Mouse (Mus musculus): ENCODE measurements around the gene Rhbdl1. TPM values are rescaled to one million over a fixed set of nuclear protein-coding genes. Genes with fewer than 3 reads are reported as not detected.

Rhbdl1 gene
- polyA plus RNA-seq, 1 experiment from 2014 or later = 1.3 TPM

DNA sequence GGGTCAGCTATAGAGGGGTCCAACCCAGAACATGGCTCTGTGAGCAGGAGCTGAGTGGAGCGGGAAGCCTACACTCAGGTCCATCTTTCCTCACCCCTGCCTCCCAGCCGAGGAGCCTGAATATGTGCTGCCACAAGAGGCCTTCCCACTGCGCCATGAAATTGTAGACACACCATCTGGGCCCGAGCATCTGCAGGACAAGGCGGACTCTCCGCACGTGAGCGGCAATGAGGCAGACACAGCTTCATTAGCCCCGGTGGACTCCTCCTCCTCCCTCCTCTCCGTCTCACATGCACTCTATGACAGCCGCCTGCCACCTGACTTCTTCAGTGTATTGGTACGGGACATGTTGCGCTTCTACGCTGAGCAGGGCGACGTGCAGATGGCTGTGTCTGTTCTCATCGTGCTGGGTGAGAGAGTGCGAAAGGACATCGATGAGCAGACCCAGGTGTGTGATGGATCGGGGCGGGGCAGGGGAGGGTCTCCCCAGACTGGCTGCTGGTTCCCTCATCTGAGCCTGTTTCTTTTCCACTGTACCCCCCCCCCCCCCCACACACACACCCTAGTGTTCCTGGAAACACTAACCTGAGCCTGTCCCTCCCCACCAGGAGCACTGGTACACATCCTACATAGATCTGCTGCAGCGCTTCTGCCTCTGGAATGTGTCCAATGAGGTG, 9.4 kb downstream of the Rhbdl1 start:
- DNase-seq (ENCODE audit: extremely low spot score, low spot score) = no peak
- H3K4me3 ChIP-seq = peak overlapping the region; percentile 77
- H3K36me3 ChIP-seq (replicated peaks) = peaks cover 58% of the 10 kb centered on the region
- H3K9me3 ChIP-seq = no peaks in the 10 kb centered on the region
- H3K4me1 ChIP-seq = peaks cover 84% of the 10 kb centered on the region
- peak overlapping the region; percentile 94 for H3K27ac ChIP-seq
- H3K27me3 ChIP-seq (ENCODE audit: poor library complexity, severe bottlenecking) = no peaks in the 10 kb centered on the region
- 91% methylated on average over 22 of the region's 22 CpGs for WGBS

DNA sequence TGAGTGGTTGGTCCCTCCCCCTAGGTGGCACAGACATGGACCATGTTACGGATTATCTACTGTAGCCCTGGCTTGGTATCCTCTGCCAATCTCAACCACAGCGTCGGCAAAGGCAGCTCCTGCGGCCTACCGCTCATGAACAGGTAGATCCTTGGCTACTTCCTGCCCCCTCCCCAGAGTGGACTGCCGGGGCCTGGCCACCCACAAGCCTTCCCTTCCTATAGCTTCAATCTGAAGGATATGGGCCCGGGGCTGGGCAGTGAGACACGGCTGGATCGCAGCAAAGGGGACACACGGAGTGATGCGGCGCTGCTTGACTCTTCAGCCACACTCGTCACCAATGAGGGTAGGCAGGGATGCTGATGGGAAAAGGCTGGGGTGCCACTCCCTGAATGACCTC, 10.1 kb downstream of the Rhbdl1 start:
- no peak for DNase-seq (ENCODE audit: extremely low spot score, low spot score)
- no peak overlapping the region for H3K27ac ChIP-seq
- H3K4me1 ChIP-seq = peaks cover 82% of the 10 kb centered on the region
- 0 out of 2 replicates have a peak overlapping the region, but pooled peaks have one; percentile 0 for H3K4me3 ChIP-seq
- no peaks in the 10 kb centered on the region for H3K27me3 ChIP-seq (ENCODE audit: poor library complexity, severe bottlenecking)
- 93% methylated on average over 13 of the region's 13 CpGs for WGBS
- H3K36me3 ChIP-seq (replicated peaks) = peaks cover 58% of the 10 kb centered on the region
- H3K9me3 ChIP-seq = no peaks in the 10 kb centered on the region

DNA sequence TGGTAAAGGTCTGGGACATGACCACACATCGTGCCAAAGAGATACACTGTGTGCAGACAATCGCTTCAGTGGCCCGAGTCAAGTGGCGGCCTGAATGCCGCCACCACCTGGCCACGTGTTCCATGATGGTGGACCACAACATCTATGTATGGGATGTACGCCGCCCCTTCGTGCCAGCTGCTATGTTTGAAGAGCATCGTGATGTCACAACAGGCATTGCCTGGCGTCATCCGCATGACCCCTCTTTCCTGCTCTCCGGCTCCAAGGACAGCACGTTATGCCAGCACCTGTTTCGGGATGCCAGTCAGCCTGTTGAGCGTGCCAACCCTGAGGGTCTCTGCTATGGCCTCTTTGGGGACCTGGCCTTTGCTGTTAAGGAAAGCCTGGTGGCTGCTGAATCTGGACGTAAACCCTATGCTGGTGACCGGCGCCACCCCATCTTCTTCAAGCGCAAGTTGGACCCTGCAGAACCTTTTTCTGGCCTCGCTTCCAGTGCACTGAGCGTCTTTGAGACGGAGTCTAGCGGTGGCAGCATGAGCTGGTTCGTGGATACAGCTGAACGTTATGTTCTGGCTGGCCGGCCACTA, 11.0 kb downstream of the Rhbdl1 start:
- no peaks in the 10 kb centered on the region for H3K27me3 ChIP-seq (ENCODE audit: poor library complexity, severe bottlenecking)
- peak overlapping the region; percentile 72; the same call in 1 of the 2 replicates for H3K4me3 ChIP-seq
- WGBS = 98% methylated on average over 27 of the region's 27 CpGs
- peaks cover 48% of the 10 kb centered on the region for H3K36me3 ChIP-seq (replicated peaks)
- H3K9me3 ChIP-seq = no peaks in the 10 kb centered on the region
- peaks cover 73% of the 10 kb centered on the region for H3K4me1 ChIP-seq
- no peak overlapping the region for H3K27ac ChIP-seq
- DNase-seq (ENCODE audit: extremely low spot score, low spot score) = no peak

DNA sequence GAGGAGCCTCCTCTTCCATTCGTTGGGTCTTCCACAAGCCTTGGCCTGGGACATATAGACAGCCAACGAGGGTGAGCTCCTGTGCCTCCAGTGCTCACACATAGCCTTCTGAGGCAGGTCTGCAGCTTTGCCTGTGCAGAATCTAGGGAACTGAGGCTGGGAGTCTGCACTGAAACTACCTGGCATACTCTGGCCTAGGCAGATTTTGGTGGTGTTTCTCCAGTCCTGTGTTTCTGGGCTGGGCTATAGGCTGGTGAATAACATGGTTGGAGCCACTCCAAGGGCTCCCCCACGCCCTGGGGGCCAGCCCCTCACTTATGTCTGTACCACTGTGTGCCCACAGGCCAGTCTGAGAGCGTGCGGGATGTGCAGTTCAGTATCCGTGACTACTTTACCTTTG, 11.8 kb downstream of the Rhbdl1 start:
- no peak overlapping the region for H3K27ac ChIP-seq
- peaks cover 41% of the 10 kb centered on the region for H3K36me3 ChIP-seq (replicated peaks)
- peaks cover 65% of the 10 kb centered on the region for H3K4me1 ChIP-seq
- no peaks in the 10 kb centered on the region for H3K9me3 ChIP-seq
- peak overlapping the region; percentile 72; the same call in 1 of the 2 replicates for H3K4me3 ChIP-seq
- DNase-seq (ENCODE audit: extremely low spot score, low spot score) = no peak
- peaks cover 6% of the 10 kb centered on the region for H3K27me3 ChIP-seq (ENCODE audit: poor library complexity, severe bottlenecking)
- 90% methylated on average over 6 of the region's 6 CpGs for WGBS

- no peak for DNase-seq (ENCODE audit: extremely low spot score, low spot score)
- Histone ChIP-seq H3K9me3 (no peaks in the 10 kb centered on the region), H3K4me1 (peaks cover 63% of the 10 kb centered on the region), H3K36me3 (replicated peaks) (peaks cover 33% of the 10 kb centered on the region), H3K4me3 (peak overlapping the region; percentile 72), H3K27ac (no peak overlapping the region), H3K27me3 (ENCODE audit: poor library complexity, severe bottlenecking) (peaks cover 14% of the 10 kb centered on the region)
- 79% methylated on average over 17 of the region's 17 CpGs for WGBS
Observed at GRCm38 (mm10) chr17:25824362-25825142, 12.5 kb downstream of the Rhbdl1 start.

GRCm38 (mm10) chr17:25823452-25823851, 13.6 kb downstream of the Rhbdl1 start, which contains the start of gene Wdr24:
Gene Wdr24 (plus strand): TSS chr17:25823627.
- Histone ChIP-seq H3K4me1 (peaks cover 60% of the 10 kb centered on the region), H3K27me3 (ENCODE audit: poor library complexity, severe bottlenecking) (peaks cover 25% of the 10 kb centered on the region), H3K27ac (peak within 1 kb of the TSS; percentile 87), H3K36me3 (replicated peaks) (peaks cover 31% of the 10 kb centered on the region), H3K4me3 (peak within 1 kb of the TSS; percentile 72), H3K9me3 (no peaks in the 10 kb centered on the region)
- WGBS = under 1% methylated on average over 18 of the region's 18 CpGs
- DNase-seq (ENCODE audit: extremely low spot score, low spot score) = peak; percentile 73

DNA sequence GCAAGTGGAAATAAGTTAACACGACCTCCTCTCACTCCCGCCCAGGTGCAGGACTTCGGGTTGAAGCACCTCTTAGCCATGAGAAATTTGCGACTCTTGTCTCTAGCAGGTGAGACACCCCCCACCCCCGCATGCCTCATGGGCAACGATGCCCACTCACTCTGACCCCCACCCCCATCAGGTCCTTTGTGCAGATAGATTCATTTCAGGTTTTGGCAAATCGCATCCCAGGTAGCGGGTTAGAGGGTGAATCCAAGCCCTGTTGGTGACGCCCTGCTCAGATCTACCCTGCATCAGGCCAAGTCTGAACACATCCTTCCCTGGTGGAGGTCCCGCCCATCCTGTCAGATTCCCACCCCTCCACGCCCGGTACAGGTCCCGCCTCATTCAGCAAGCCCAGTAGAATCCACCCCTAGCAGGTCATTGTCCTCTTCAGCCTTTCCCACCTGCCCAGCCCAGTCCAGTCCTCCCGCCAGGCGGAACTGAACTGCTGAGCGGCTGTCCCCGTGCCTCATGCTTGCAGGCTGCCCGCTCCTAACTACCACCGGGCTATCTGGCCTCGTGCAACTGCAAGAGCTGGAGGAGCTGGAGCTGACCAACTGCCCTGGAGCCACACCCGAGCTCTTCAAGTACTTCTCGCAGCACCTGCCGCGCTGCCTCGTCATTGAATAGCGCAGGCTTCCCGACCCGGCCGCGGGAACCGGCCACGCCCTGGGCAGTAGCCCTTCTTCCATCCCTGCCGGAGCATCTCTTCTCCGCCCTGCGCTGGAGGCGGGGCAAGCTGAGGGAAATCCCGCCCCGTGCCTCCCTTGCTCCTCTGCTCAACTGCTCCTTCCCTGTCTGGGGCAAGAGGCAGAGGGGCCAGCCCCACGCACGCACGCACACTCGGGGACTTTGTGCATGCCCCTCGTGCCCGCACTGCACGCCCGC, 18.0 kb downstream of the Rhbdl1 start:
- H3K9me3 ChIP-seq = no peaks in the 10 kb centered on the region
- no peak for DNase-seq (ENCODE audit: extremely low spot score, low spot score)
- H3K27ac ChIP-seq = peak overlapping the region; percentile 61
- peak overlapping the region; percentile 48 for H3K4me3 ChIP-seq
- 7% methylated on average over 46 of the region's 46 CpGs for WGBS
- H3K27me3 ChIP-seq (ENCODE audit: poor library complexity, severe bottlenecking) = peaks cover 56% of the 10 kb centered on the region
- H3K36me3 ChIP-seq (replicated peaks) = peaks cover 6% of the 10 kb centered on the region; the same call in 1 of the 2 replicates
- H3K4me1 ChIP-seq = peaks cover 25% of the 10 kb centered on the region

DNA sequence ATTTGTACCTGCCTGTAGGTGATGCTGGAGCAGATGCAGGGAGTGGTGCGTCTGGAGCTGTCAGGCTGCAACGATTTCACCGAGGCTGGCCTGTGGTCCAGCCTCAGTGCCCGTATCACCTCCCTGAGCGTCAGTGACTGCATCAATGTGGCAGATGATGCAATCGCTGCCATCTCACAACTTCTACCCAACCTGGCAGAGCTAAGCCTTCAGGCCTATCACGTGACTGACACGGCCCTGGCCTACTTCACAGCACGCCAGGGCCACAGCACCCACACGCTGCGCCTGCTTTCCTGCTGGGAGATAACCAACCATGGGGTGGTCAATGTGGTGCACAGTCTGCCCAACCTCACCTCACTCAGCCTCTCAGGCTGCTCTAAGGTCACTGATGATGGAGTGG, 19.4 kb downstream of the Rhbdl1 start:
- WGBS = 85% methylated on average over 11 of the region's 11 CpGs
- Histone ChIP-seq H3K4me3 (no peak overlapping the region), H3K27ac (no peak overlapping the region), H3K4me1 (peaks cover 24% of the 10 kb centered on the region), H3K36me3 (replicated peaks) (peaks cover 6% of the 10 kb centered on the region; the same call in 1 of the 2 replicates), H3K27me3 (ENCODE audit: poor library complexity, severe bottlenecking) (peaks cover 68% of the 10 kb centered on the region), H3K9me3 (no peaks in the 10 kb centered on the region)
- no peak for DNase-seq (ENCODE audit: extremely low spot score, low spot score)

DNA sequence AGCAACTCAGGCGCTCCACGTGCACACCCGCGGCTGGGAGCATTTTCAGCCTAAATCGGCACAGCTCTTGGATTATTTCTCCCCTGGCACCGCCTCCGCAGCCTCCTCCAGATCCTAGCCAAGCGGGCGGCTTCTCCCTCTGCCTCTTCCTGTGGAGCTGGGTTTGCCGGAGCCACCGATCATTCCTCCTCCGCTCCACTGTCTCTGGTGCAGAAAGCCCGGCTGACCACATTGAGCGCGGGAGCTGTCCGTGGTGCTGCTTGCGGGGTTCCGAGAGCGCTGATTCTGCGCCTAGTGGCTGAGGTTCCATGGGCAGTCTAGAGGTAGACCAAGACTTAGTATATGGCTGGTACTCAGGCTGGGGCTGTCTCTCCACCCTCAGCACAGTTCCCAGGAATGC, 23.6 kb downstream of the Rhbdl1 start:
- 3% methylated on average over 20 of the region's 20 CpGs for WGBS
- H3K4me3 ChIP-seq = peak overlapping the region; percentile 27
- DNase-seq (ENCODE audit: extremely low spot score, low spot score) = peak; percentile 85
- no peaks in the 10 kb centered on the region for H3K9me3 ChIP-seq
- peaks cover 6% of the 10 kb centered on the region; the same call in 1 of the 2 replicates for H3K36me3 ChIP-seq (replicated peaks)
- peaks cover 39% of the 10 kb centered on the region for H3K4me1 ChIP-seq
- peaks cover 85% of the 10 kb centered on the region for H3K27me3 ChIP-seq (ENCODE audit: poor library complexity, severe bottlenecking)
- H3K27ac ChIP-seq = no peak overlapping the region

DNA sequence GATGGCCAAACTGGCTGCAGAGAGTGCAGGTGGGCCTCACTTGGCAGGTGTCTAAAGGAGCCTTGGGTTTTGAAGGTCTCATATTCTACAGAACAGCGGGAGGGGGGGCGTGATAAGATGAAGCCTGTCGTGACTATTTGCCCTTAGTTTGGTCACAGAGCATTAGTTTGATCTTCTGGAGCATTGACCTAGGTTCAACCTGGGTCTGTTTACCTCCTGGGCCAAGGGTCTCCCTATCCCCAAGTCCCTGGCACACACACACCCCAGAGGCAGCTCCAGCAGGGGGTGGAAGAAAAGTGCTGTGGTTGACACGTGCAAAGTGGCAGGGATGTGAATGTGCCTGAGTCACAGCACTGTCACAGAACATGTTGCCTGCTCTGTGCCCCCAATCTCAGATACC, 26.2 kb downstream of the Rhbdl1 start:
- H3K9me3 ChIP-seq = no peaks in the 10 kb centered on the region
- peak overlapping the region; percentile 88; the same call in 1 of the 2 replicates for H3K4me3 ChIP-seq
- peaks cover 46% of the 10 kb centered on the region for H3K4me1 ChIP-seq
- DNase-seq (ENCODE audit: extremely low spot score, low spot score) = no peak
- WGBS = 83% methylated on average over 4 of the region's 4 CpGs
- H3K27me3 ChIP-seq (ENCODE audit: poor library complexity, severe bottlenecking) = peaks cover 75% of the 10 kb centered on the region
- H3K27ac ChIP-seq = no peak overlapping the region
- no peaks in the 10 kb centered on the region for H3K36me3 ChIP-seq (replicated peaks)

- Histone ChIP-seq H3K36me3 (replicated peaks) (no peaks in the 10 kb centered on the region), H3K27ac (peak overlapping the region; percentile 94), H3K27me3 (ENCODE audit: poor library complexity, severe bottlenecking) (peaks cover 73% of the 10 kb centered on the region), H3K4me1 (peaks cover 46% of the 10 kb centered on the region), H3K4me3 (peak overlapping the region; percentile 88), H3K9me3 (no peaks in the 10 kb centered on the region)
- WGBS = 10% methylated on average over 25 of the region's 25 CpGs
- no peak for DNase-seq (ENCODE audit: extremely low spot score, low spot score)
Observed at GRCm38 (mm10) chr17:25809606-25810340, 27.3 kb downstream of the Rhbdl1 start.
